Mouse (Mus musculus) G1E (cell line): Measurements from ENCODE around the gene Dkkl1.

ENCODE experiments used
- CTCF ChIP-seq: IDR thresholded peaks from 2 replicates; pipeline ENCODE4 v1.5.1; 2012; ENCODE audit warnings: low read depth, low read length, inconsistent platforms, mixed read lengths
- GATA1 ChIP-seq: IDR thresholded peaks from 2 replicates; pipeline ENCODE4 v1.6.1; 2012; ENCODE audit warnings: borderline replicate concordance, low read length, inconsistent platforms, mixed read lengths
- POLR2AphosphoS5 ChIP-seq: IDR thresholded peaks from 2 replicates; pipeline ENCODE4 v1.6.1; 2012; ENCODE audit warnings: low read depth, low read length, inconsistent platforms; ENCODE audit not compliant: insufficient replicate concordance
- TAL1 ChIP-seq: conservative IDR thresholded peaks from 2 replicates; pipeline ENCODE4 v1.6.1; 2012; ENCODE audit warnings: low read depth, low read length, inconsistent platforms, mixed read lengths

GRCm38 (mm10) chr7:45204380-45205143 lies 7.4 kb downstream of the Dkkl1 start, which contains the start of gene Ccdc155:
- no peak for TF ChIP-seq CTCF
- no peak for TF ChIP-seq GATA1
- TF ChIP-seq TAL1: no peak
- no peak for TF ChIP-seq POLR2AphosphoS5
